Mouse (Mus musculus): Measurements from ENCODE around the gene Cd1d1.

Cd1d1 gene

DNA sequence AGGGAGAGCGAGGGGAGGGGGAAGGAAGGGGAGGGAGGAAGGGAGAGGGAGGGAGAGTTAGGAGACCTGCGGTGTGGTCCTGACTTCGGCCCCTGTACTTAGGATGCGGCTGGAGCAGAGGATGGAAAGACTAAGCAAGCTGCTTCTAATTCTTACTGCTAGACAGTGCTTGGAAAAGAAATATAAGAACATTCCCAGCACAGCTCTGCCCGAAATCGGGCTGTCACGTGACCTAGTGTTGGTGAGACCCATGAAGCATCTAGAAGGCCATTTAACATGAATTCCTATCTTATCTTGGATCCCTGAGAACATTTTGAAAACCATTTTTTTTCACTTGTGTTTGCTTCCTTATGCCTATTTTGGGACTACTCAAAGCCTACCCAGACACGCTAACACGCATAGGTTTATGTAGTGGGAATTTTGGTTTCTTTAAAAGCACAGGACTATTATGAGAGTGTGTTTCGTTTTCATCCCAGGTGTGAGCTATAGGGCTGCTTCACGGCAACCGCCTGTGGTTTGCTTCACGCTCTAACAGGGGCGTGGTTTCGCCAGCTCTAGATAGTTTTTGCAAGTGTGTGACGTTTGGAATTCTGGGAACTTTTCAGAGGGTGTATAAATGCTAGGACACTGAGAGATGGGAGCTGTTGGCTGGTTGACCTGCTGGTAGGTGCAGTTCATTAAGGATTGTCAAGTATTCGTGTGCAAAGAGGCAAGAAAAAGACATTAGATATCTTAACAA lies 38.4 kb downstream of the Cd1d1 start:
- DNase-seq = no peak

DNA sequence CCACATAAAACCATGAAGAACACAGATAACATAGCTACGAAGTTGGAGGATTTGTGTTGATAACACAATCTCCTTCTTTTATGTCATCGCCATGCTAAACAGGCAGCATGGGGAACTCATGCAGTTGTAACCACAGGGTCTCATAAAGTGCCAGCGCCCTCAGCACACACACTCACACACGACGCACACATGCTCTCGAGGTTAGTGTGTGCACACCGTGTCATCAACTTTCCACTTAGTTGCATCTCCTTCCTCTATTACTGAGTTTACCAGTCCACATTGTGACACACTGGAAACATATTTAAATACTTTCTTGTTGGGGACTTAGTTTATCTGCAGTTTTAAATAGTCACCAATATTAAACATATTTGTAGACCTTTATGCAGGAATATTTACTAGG lies 40.2 kb downstream of the Cd1d1 start:
- no peak for DNase-seq

DNA sequence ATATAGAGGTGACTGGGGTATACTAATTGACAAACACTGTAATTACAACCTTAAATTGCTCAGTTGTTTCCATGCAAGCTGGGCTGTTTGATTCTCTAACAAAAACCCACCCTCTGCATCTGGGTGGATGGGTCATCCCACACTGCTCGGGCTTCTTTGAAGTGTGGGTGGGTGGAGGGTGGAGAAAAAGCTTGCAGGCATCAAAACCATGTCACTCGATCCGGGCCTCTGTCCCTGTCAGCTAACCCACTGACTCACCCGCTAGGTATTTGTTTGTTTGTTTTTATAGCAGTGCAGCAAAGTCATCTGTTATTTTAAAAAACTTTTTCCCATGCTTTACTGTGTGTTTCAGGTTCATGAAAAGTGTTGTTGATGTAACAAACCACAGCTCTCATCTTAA lies 43.9 kb downstream of the Cd1d1 start:
- DNase-seq = no peak

DNA sequence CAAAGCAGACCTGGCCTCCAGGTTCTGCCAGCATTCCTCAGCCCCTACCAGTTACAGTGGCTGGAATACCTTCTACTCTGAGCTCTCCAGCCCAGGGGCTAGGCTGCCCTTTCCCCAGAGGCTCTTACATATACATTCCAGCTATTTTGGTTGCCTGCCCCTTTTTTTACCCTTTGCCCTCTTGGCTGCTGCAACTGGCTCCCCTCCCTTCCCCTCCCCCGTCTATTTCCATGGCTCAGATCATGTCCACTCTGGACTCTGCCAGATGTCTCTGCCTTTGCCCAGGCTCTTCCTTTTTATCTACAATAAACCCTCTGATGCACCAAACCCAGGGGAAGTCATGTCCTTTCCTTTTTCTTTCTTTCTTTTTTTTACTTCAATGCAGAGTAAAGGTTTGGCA lies 44.7 kb downstream of the Cd1d1 start:
- no peak for DNase-seq

DNA sequence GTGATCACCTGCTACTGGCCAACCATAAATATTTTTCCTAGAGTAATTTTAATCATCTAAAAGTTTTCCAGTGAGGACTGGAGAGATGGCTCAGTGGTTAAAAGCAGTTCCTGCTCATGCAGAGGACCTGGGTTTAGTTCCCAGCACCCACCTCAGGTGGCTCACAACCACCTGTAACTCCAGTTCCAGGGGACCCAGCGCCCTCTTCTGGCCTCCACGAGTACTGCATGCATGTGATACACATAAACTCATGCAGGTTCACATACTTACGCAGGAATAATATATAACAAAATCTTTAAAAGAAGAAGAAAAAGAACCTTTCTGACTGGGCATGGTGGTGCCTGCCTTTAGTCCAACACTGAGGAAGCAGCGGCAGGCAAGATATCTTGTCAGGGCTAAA lies 45.4 kb downstream of the Cd1d1 start:
- no peak for DNase-seq

DNA sequence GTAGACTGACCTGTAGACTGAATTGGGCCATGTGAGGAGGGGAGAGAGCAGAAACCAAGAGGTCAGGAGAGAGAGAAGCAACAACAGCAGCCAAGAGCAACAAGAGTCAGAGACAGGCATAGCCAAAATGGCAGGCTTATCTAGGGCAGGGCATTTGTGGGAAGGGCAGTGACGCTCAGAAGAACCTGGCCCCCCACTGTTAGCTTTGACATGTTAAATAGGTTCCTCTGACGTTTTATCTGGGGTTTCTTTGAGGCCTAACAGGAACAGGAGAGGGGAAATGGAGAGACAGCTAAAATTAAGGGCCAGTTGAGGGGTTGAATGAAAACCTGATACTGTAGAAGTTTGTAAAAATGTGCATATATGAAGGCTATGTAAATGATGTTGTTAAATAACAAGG lies 48.6 kb downstream of the Cd1d1 start:
- DNase-seq = no peak
